Mouse (Mus musculus): ENCODE data around the gene Actr6. TPM values are rescaled to one million over a fixed set of nuclear protein-coding genes. Genes with fewer than 3 reads are reported as not detected.

The Actr6 gene
- total and polyA plus RNA-seq, 3 experiments, result 11.7 to 48.4 (median 18.0) TPM

DNA sequence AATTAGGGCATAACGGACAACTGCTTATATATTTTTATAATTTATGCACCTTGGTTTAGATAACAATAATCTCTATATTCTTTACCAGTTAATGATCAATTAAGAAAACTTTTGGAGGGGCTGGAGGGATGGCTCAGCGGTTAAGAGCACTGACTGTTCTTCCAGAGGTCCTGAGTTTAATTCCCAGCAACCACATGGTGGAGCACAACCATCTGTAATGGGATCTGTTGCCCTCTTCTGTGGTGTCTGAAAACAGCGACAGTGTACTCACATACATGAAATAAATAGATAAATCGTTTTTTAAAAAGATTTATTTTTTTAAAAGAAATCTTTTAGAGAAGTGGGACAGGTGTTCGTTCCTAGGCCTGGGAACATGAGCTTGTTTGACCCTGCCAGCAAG, 5.0 kb upstream of the Actr6 start:
- H3K36me3 ChIP-seq (replicated peaks in 1 of 2; ENCODE audit: control insufficient read depth in 1 of 2, insufficient read depth in 1 of 2, low read length in 1 of 2), result no peaks in the 10 kb centered on the region
- no peaks in the 10 kb centered on the region for H3K9me3 ChIP-seq (replicated peaks; ENCODE audit: low read length)
- no peak overlapping the region for H3K9ac ChIP-seq (ENCODE audit: insufficient read depth, low read depth)
- H3K4me3 ChIP-seq (replicated peaks in 1 of 3; ENCODE audit: low read depth in 2 of 3, low read length in 2 of 3, poor library complexity in 1 of 3), result no peak overlapping the region
- in situ Hi-C loops (cut with MboI; ENCODE audit: low pct_ligation_motif_present, low pct_unique_long_range_greater_than_20kb, low sequenced_read_pairs), result no loop called here
- peaks cover 3% of the 10 kb centered on the region for H3K27me3 ChIP-seq (replicated peaks)
- no peak overlapping the region for H3K4me2 ChIP-seq (ENCODE audit: insufficient read depth, low read depth, poor library complexity, severe bottlenecking)
- H3K27ac ChIP-seq (ENCODE audit: insufficient read depth, low read depth), result no peak overlapping the region
- H3K79me2 ChIP-seq (replicated peaks; ENCODE audit: control insufficient read depth, extremely low read depth, insufficient read depth, poor library complexity, severe bottlenecking), result no peaks in the 10 kb centered on the region
- DNase-seq (ENCODE audit: extremely low read depth), result no peak
- TF ChIP-seq UBTF (IDR thresholded peaks at IDR 0.05; ENCODE audit: low read depth, low read length), result no peak
- peak in 1 of 2 experiments; percentile 14; a peak in 2 of 4 replicates for TF ChIP-seq CTCF (conservative IDR thresholded peaks at IDR 0.05 in 1 of 2, IDR thresholded peaks at IDR 0.05 in 1 of 2; ENCODE audit: low read depth in 2 of 2, low read length in 2 of 2)
- peaks cover 2 to 12% of the 10 kb centered on the region in 2 experiments; a peak in 2 of 4 replicates for H3K4me1 ChIP-seq (ENCODE audit: control insufficient read depth in 1 of 2, insufficient read depth in 2 of 2)
- dilution Hi-C loops (cut with MboI; ENCODE audit: extremely low pct_ligation_motif_present, extremely low pct_unique_long_range_greater_than_20kb, low sequenced_read_pairs), result no loop called here

DNA sequence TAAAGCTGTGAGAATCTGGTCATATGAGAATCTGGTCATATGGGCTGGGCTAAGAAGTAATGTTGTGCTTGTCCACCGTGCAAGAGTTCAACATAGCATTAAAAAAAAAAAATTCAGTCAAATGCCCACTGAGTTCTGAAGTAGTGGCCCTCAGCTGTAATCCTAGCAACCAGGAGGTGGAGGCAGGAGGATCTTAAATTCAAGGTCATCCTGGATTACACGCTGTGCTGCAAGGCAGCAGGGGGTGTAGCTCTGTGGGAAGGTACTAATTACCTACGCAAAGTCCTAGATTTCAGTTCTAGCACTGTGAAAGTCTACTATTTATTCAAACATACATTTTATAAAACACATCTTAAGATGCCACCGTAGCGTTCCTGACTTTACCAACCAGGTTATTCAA, 754 bp downstream of the Actr6 start:
- peaks cover 14% of the 10 kb centered on the region for H3K79me2 ChIP-seq (replicated peaks; ENCODE audit: control insufficient read depth, extremely low read depth, insufficient read depth, poor library complexity, severe bottlenecking)
- dilution Hi-C loops (cut with MboI; ENCODE audit: extremely low pct_ligation_motif_present, extremely low pct_unique_long_range_greater_than_20kb, low sequenced_read_pairs), result no loop called here
- H3K27ac ChIP-seq (ENCODE audit: insufficient read depth, low read depth), result no peak overlapping the region
- in situ Hi-C loops (cut with MboI; ENCODE audit: low pct_ligation_motif_present, low pct_unique_long_range_greater_than_20kb, low sequenced_read_pairs), result no loop called here
- peaks cover 3% of the 10 kb centered on the region for H3K27me3 ChIP-seq (replicated peaks)
- DNase-seq (ENCODE audit: extremely low read depth), result no peak
- peak overlapping the region; percentile 66 for H3K9ac ChIP-seq (ENCODE audit: insufficient read depth, low read depth)
- no peak for TF ChIP-seq POLR2A (IDR thresholded peaks at IDR 0.05; ENCODE audit: low read depth, low read length)
- TF ChIP-seq JUND (conservative IDR thresholded peaks at IDR 0.05; ENCODE audit: low read depth, low read length), result no peak
- TF ChIP-seq CTCF (conservative IDR thresholded peaks at IDR 0.05 in 1 of 2, IDR thresholded peaks at IDR 0.05 in 1 of 2; ENCODE audit: low read depth in 2 of 2, low read length in 2 of 2), result 0 out of 4 replicates have a peak, but pooled peaks of 1 of the 2 experiments have one; percentile 12
- no peak for TF ChIP-seq TCF12 (IDR thresholded peaks at IDR 0.05; ENCODE audit: low read depth, low read length)
- no peak for TF ChIP-seq ELF1 (IDR thresholded peaks at IDR 0.05; ENCODE audit: low read depth, low read length)
- no peak for TF ChIP-seq JUN (IDR thresholded peaks at IDR 0.05; ENCODE audit: insufficient read depth, low read depth, low read length)
- TF ChIP-seq UBTF (IDR thresholded peaks at IDR 0.05; ENCODE audit: low read depth, low read length), result no peak
- TF ChIP-seq USF2 (conservative IDR thresholded peaks at IDR 0.05; ENCODE audit: low read depth, low read length), result no peak
- no peaks in the 10 kb centered on the region for H3K9me3 ChIP-seq (replicated peaks; ENCODE audit: low read length)
- H3K4me1 ChIP-seq (ENCODE audit: control insufficient read depth in 1 of 2, insufficient read depth in 2 of 2), result peaks cover 0 to 18% of the 10 kb centered on the region in 2 experiments; a peak in 2 of 4 replicates
- peak overlapping the region; percentile 94 for H3K4me2 ChIP-seq (ENCODE audit: insufficient read depth, low read depth, poor library complexity, severe bottlenecking)
- peaks cover 6 to 21% of the 10 kb centered on the region in 2 experiments for H3K36me3 ChIP-seq (replicated peaks in 1 of 2; ENCODE audit: control insufficient read depth in 1 of 2, insufficient read depth in 1 of 2, low read length in 1 of 2)
- peak overlapping the region; percentile 80 to 83 (median 82) for H3K4me3 ChIP-seq (replicated peaks in 1 of 3; ENCODE audit: low read depth in 2 of 3, low read length in 2 of 3, poor library complexity in 1 of 3)

DNA sequence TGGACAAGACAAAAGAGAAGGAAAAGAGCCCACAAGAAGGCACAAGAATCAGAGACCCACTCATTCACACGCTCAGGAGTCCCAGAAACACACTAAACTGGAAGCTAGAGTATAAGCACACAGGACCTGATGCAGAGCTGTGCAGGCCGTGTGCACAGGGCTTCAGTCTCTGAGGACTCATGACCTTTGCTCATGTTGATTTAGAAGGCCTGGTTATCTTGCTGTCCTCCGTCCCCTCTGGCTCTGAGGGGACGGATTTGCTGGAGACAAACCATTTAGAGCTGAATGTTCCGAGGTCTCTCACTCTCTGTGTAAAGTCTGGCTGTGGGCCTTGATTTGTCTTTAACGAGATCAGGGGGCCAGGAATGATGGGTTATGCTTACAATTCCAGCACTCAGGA, 1.7 kb downstream of the Actr6 start:
- DNase-seq (ENCODE audit: extremely low read depth), result no peak
- in situ Hi-C loops (cut with MboI; ENCODE audit: low pct_ligation_motif_present, low pct_unique_long_range_greater_than_20kb, low sequenced_read_pairs) (no loop called here), dilution Hi-C loops (cut with MboI; ENCODE audit: extremely low pct_ligation_motif_present, extremely low pct_unique_long_range_greater_than_20kb, low sequenced_read_pairs) (no loop called here)
- Histone ChIP-seq H3K4me2 (ENCODE audit: insufficient read depth, low read depth, poor library complexity, severe bottlenecking) (no peak overlapping the region), H3K9ac (ENCODE audit: insufficient read depth, low read depth) (no peak overlapping the region), H3K79me2 (replicated peaks; ENCODE audit: control insufficient read depth, extremely low read depth, insufficient read depth, poor library complexity, severe bottlenecking) (peaks cover 14% of the 10 kb centered on the region), H3K27me3 (replicated peaks) (peaks cover 3% of the 10 kb centered on the region), H3K9me3 (replicated peaks; ENCODE audit: low read length) (no peaks in the 10 kb centered on the region), H3K4me3 (replicated peaks in 1 of 3; ENCODE audit: low read depth in 2 of 3, low read length in 2 of 3, poor library complexity in 1 of 3) (no peak overlapping the region), H3K36me3 (replicated peaks in 1 of 2; ENCODE audit: control insufficient read depth in 1 of 2, insufficient read depth in 1 of 2, low read length in 1 of 2) (peaks cover 14 to 31% of the 10 kb centered on the region in 2 experiments), H3K4me1 (ENCODE audit: control insufficient read depth in 1 of 2, insufficient read depth in 2 of 2) (peaks cover 0 to 18% of the 10 kb centered on the region in 2 experiments; a peak in 2 of 4 replicates), H3K27ac (ENCODE audit: insufficient read depth, low read depth) (no peak overlapping the region)
- TF ChIP-seq CHD2 (IDR thresholded peaks at IDR 0.05; ENCODE audit: low read length) (no peak), USF1 (IDR thresholded peaks at IDR 0.05; ENCODE audit: low read depth, low read length) (no peak), MAFK (IDR thresholded peaks at IDR 0.05; ENCODE audit: insufficient replicate concordance, low read length) (no peak)
